Mouse (Mus musculus) limb, embryonic 11.5 days (tissue): Measurements from ENCODE around the gene Wnt5a. TPM values are rescaled to one million over a fixed set of nuclear protein-coding genes. Genes with fewer than 3 reads are reported as not detected.

ENCODE experiments used
- ATAC-seq: fragments of 200-750 bp; cut with Nextera tagmentation; 2 replicates; pipeline ENCODE4 v1.8.0; 2017; ENCODE audit warnings: low read depth; ENCODE audit not compliant: insufficient number of reproducible peaks, low FRiP score, low TSS enrichment
- DNase-seq: peaks from one replicate; pipeline ENCODE4 v3.0.0-alpha.2; 2015; ENCODE audit warnings: low spot score
- H3K27ac ChIP-seq: fragments of 300-500 bp; sonication (generic); replicated peaks from 2 replicates; pipeline ENCODE4 v1.5.1; 2014; ENCODE audit warnings: low read depth, mild to moderate bottlenecking, low read length
- H3K27me3 ChIP-seq: fragments of 300-500 bp; sonication (generic); 2 replicates; pipeline ENCODE4 v1.6.1; 2014; ENCODE audit warnings: mild to moderate bottlenecking, low read length, mixed read lengths; ENCODE audit not compliant: control insufficient read depth, insufficient read depth
- H3K36me3 ChIP-seq: fragments of 300-500 bp; sonication (generic); 2 replicates; pipeline ENCODE4 v1.6.1; 2014; ENCODE audit warnings: mild to moderate bottlenecking, low read length, moderate library complexity, mixed read lengths; ENCODE audit not compliant: control insufficient read depth, insufficient read depth
- H3K4me1 ChIP-seq: fragments of 300-500 bp; sonication (generic); 2 replicates; pipeline ENCODE4 v1.6.1; 2014; ENCODE audit warnings: low read length, mixed read lengths; ENCODE audit not compliant: control insufficient read depth, insufficient read depth
- H3K4me2 ChIP-seq: fragments of 300-500 bp; sonication (generic); 2 replicates; pipeline ENCODE4 v1.6.1; 2014; ENCODE audit warnings: low read depth, mild to moderate bottlenecking, moderate library complexity; ENCODE audit not compliant: severe bottlenecking
- H3K4me3 ChIP-seq: fragments of 300-500 bp; sonication (generic); 2 replicates; pipeline ENCODE4 v1.5.1; 2014; ENCODE audit warnings: low read depth, low read length
- H3K9ac ChIP-seq: fragments of 300-500 bp; sonication (generic); 2 replicates; pipeline ENCODE4 v1.6.1; 2014; ENCODE audit warnings: mild to moderate bottlenecking, low read length
- H3K9me3 ChIP-seq: fragments of 300-500 bp; sonication (generic); 2 replicates; pipeline ENCODE4 v1.6.1; 2016; ENCODE audit warnings: low read length; ENCODE audit not compliant: control insufficient read depth
- WGBS: fragments of 180-500 bp; shearing (Covaris S2); extraction: QIAGEN DNeasy Blood & Tissue Kit; methylation state at CpG from one replicate; pipeline ENCODE4 v1.1.7; 2014; 5-methylcytosine and 5-hydroxymethylcytosine counted together
- polyA plus RNA-seq: library from polyadenylated mRNA; unstranded; fragments of >200 nt; fragmentation: Nextera tagmentation; extraction: Ambion mirVana; gene quantifications from 2 replicates; pipeline ENCODE4 v1.2.1, GENCODE M21; 2014

Gene Wnt5a
- polyA plus RNA-seq, 1 experiment from 2014 or later: 110 TPM

DNA sequence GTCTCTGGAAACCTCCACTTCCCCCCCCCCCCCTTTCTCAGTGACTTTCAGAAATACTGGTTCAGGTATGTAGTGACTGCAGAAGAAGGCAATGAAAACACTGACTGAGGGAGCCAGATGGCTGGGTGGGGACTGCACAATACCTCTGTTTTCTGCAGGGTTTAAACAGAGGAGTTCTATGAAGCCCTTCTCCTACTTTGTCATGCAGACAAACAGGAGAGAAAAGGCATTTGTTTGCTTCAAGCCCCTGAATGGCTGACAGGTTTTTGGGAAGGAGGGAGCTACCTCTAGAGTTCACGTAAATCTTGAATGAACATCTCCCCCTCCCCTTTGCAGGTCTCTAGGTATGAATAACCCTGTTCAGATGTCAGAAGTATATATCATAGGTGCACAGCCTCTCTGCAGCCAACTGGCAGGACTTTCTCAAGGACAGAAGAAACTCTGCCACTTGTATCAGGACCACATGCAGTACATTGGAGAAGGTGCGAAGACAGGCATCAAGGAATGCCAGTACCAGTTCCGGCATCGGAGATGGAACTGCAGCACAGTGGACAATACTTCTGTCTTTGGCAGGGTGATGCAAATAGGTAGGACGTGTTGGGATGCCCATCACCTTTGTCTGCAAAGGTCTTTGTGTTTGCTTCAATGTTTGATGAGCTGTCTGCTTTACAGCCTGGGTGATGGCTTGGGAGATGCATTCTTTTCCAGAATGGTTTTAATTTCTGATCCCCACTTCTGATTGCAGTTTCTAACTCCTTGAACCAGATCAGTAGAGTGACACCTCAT lies 8.4 kb downstream of the Wnt5a start:
- Histone ChIP-seq H3K9me3 (no peaks in the 10 kb centered on the region), H3K9ac (0 out of 2 replicates have a peak overlapping the region, but pooled peaks have one; percentile 13), H3K27me3 (no peaks in the 10 kb centered on the region), H3K4me1 (peaks cover 30% of the 10 kb centered on the region), H3K36me3 (peaks cover 10% of the 10 kb centered on the region; the same call in 1 of the 2 replicates), H3K27ac (0 out of 2 replicates have a peak overlapping the region, but pooled peaks have one; percentile 18), H3K4me2 (peak overlapping the region; percentile 96), H3K4me3 (peak overlapping the region; percentile 94)
- 75% methylated on average over 5 of the region's 5 CpGs for WGBS
- ATAC-seq: no peak
- DNase-seq: no peak

- peaks cover 23% of the 10 kb centered on the region for H3K4me1 ChIP-seq
- no peak overlapping the region; the same call in 1 of the 2 replicates for H3K9ac ChIP-seq
- H3K4me2 ChIP-seq: peak overlapping the region; percentile 29; the same call in 1 of the 2 replicates
- H3K27ac ChIP-seq: no peak overlapping the region
- H3K4me3 ChIP-seq: no peak overlapping the region
- no peaks in the 10 kb centered on the region for H3K9me3 ChIP-seq
- WGBS: 58% methylated on average over 2 of the region's 2 CpGs
- DNase-seq (no peak), ATAC-seq (no peak)
- H3K36me3 ChIP-seq: peaks cover 13% of the 10 kb centered on the region; the same call in 1 of the 2 replicates
- no peaks in the 10 kb centered on the region for H3K27me3 ChIP-seq
Measured at GRCm38 (mm10) chr14:28514171-28514570, 9.6 kb downstream of the Wnt5a start.

DNA sequence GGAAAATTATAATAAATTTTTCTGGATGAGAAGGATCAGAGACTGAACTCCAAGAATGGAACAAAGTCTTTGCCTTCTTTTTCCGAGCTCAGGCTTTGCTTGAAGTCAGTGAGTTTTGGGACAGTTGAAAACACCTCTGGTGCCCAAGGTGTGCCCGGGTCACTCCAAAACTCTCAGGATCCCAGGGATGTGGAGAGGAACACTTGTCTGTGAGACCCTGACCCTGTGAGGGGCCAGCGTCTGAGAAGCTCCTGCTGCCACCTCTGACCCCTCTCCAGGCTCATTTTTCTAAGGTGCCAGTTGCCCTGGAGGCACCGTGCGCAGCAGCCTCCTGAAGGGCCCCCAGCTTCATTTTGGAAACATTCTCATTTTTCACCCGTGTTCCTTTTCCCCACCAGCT lies 10.8 kb downstream of the Wnt5a start:
- ATAC-seq (no peak), DNase-seq (no peak)
- H3K9ac ChIP-seq: no peak overlapping the region
- peaks cover 20% of the 10 kb centered on the region for H3K4me1 ChIP-seq
- H3K27ac ChIP-seq: no peak overlapping the region
- WGBS: 51% methylated on average over 6 of the region's 6 CpGs
- peak overlapping the region; percentile 27; the same call in 1 of the 2 replicates for H3K4me2 ChIP-seq
- H3K9me3 ChIP-seq: no peaks in the 10 kb centered on the region
- H3K27me3 ChIP-seq: no peaks in the 10 kb centered on the region
- no peak overlapping the region for H3K4me3 ChIP-seq
- H3K36me3 ChIP-seq: peaks cover 13% of the 10 kb centered on the region; the same call in 1 of the 2 replicates

DNA sequence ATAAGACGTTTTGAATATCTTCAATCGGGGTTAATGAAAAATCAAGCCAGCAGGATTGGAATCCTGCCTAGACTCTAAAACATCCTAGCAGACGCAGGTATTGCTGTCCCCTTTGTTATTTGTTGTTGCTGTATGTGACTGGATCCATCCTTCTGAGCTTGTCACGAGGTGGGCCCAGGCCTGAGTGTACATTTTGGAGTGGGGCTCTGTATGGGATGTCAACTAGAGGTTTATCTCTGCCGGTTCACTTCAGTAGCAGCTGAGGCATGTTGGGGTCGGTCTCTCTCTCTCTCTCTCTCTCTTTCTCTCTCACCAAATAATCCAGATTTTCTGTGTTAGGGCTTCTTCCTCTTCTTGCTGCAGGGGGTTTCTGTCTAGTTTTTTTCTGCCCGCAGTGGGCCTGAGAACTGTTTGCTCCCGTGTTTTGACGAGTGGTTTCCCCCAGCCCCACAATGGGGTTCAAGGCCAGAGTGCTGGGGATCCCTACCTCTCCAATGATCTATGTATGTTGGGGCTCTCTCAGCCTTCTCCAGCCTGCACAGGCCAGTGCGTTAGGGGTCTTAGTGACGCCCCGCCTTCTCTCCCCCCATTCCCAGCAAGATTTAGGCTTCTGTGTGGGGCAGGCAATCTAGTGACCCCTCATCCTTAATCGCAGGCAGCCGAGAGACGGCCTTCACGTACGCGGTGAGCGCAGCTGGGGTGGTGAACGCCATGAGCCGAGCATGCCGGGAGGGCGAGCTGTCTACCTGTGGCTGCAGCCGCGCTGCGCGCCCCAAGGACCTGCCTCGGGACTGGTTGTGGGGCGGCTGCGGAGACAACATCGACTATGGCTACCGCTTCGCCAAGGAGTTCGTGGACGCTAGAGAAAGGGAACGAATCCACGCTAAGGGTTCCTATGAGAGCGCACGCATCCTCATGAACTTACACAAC lies 13.3 kb downstream of the Wnt5a start:
- no peaks in the 10 kb centered on the region for H3K9me3 ChIP-seq
- no peak; the same call in 1 of the 2 replicates for ATAC-seq
- H3K27me3 ChIP-seq: no peaks in the 10 kb centered on the region
- DNase-seq: no peak
- H3K4me2 ChIP-seq: no peak overlapping the region
- H3K4me1 ChIP-seq: peaks cover 10% of the 10 kb centered on the region
- H3K9ac ChIP-seq: no peak overlapping the region
- H3K4me3 ChIP-seq: no peak overlapping the region
- 77% methylated on average over 39 of the region's 39 CpGs for WGBS
- H3K36me3 ChIP-seq: peaks cover 22% of the 10 kb centered on the region; the same call in 1 of the 2 replicates
- H3K27ac ChIP-seq: no peak overlapping the region

DNA sequence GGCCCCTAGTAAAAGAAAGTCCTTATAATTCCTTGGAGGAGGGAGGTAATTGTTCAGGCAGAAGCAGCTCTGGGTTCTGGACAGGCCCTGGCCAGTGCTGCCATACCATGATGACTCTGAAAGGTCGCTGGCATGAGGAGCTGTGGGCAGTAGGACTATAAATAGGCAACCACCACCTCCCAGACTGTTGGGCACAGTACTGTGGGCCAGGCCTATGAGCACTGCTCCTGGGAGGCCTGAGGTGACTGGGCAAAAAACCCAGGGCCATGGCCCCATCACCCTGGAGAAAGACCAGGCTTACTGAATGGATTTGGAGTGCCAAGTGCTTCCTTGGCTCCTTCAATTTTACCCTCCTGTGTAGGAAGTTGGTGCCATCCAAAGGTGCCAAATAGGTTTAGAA lies 16.6 kb downstream of the Wnt5a start:
- no peaks in the 10 kb centered on the region for H3K27me3 ChIP-seq
- no peak for ATAC-seq
- H3K9ac ChIP-seq: no peak overlapping the region
- DNase-seq: no peak
- no peak overlapping the region for H3K4me2 ChIP-seq
- no peak overlapping the region for H3K4me3 ChIP-seq
- whole genome bisulfite sequencing: 84% methylated on average over 1 of the region's 1 CpGs
- peaks cover 16% of the 10 kb centered on the region; the same call in 1 of the 2 replicates for H3K36me3 ChIP-seq
- no peaks in the 10 kb centered on the region for H3K9me3 ChIP-seq
- H3K4me1 ChIP-seq: no peaks in the 10 kb centered on the region
- H3K27ac ChIP-seq: no peak overlapping the region

GRCm38 (mm10) chr14:28522611-28523010 lies 18.1 kb downstream of the Wnt5a start:
- H3K36me3 ChIP-seq: peaks cover 16% of the 10 kb centered on the region; the same call in 1 of the 2 replicates
- H3K4me1 ChIP-seq: 0 out of 2 replicates have a peak, but pooled peaks cover 5% of the 10 kb centered on the region
- H3K27ac ChIP-seq: no peak overlapping the region
- 82% methylated on average over 21 of the region's 21 CpGs for WGBS
- H3K4me3 ChIP-seq: no peak overlapping the region
- no peak for ATAC-seq
- no peaks in the 10 kb centered on the region for H3K27me3 ChIP-seq
- DNase-seq: no peak
- no peak overlapping the region for H3K9ac ChIP-seq
- H3K9me3 ChIP-seq: no peaks in the 10 kb centered on the region
- H3K4me2 ChIP-seq: no peak overlapping the region

DNA sequence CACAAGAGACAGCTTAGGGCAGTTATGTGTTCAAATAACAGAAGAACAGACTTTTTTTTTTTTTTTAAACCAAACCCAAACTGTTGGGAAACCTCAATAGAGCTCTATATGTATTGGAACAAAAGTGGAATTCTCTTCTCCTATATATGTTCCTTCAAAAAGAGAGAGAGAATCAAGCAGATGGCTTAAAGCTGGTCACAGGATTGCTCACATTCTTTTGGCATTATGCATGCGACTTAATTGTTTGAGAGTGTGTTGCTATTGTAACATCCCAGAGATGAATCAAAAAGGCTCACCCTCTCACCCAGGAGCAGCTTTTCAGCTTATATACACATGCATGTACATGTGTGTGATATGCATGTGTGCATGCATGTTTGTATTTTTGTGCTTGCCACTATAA lies 21.0 kb downstream of the Wnt5a start:
- 0 out of 2 replicates have a peak, but pooled peaks cover 5% of the 10 kb centered on the region for H3K4me1 ChIP-seq
- DNase-seq: no peak
- WGBS: 78% methylated on average over 1 of the region's 1 CpGs
- H3K9ac ChIP-seq: no peak overlapping the region
- no peak for ATAC-seq
- no peak overlapping the region for H3K4me2 ChIP-seq
- H3K36me3 ChIP-seq: peaks cover 8% of the 10 kb centered on the region; the same call in 1 of the 2 replicates
- no peaks in the 10 kb centered on the region for H3K9me3 ChIP-seq
- no peak overlapping the region for H3K4me3 ChIP-seq
- H3K27ac ChIP-seq: no peak overlapping the region
- no peaks in the 10 kb centered on the region for H3K27me3 ChIP-seq

- Histone ChIP-seq H3K27ac (no peak overlapping the region), H3K9me3 (no peaks in the 10 kb centered on the region)
Measured at GRCm38 (mm10) chr14:28528151-28528685, 23.7 kb downstream of the Wnt5a start.

More at GRCm38 (mm10) chr14:28528151-28528685, 23.7 kb downstream of the Wnt5a start:
- Histone ChIP-seq H3K27me3 (no peaks in the 10 kb centered on the region), H3K4me2 (no peak overlapping the region), H3K4me1 (0 out of 2 replicates have a peak, but pooled peaks cover 5% of the 10 kb centered on the region), H3K36me3 (peaks cover 2% of the 10 kb centered on the region; the same call in 1 of the 2 replicates), H3K9ac (no peak overlapping the region), H3K4me3 (no peak overlapping the region)
- DNase-seq (no peak), ATAC-seq (no peak)
- 70% methylated on average over 2 of the region's 2 CpGs for WGBS
